Mouse (Mus musculus): ENCODE measurements around the gene Tnrc6b. TPM values are rescaled to one million over a fixed set of nuclear protein-coding genes. Genes with fewer than 3 reads are reported as not detected.

Gene Tnrc6b
- polyA plus RNA-seq, 2 experiments: 8.1 to 8.8 TPM

DNA sequence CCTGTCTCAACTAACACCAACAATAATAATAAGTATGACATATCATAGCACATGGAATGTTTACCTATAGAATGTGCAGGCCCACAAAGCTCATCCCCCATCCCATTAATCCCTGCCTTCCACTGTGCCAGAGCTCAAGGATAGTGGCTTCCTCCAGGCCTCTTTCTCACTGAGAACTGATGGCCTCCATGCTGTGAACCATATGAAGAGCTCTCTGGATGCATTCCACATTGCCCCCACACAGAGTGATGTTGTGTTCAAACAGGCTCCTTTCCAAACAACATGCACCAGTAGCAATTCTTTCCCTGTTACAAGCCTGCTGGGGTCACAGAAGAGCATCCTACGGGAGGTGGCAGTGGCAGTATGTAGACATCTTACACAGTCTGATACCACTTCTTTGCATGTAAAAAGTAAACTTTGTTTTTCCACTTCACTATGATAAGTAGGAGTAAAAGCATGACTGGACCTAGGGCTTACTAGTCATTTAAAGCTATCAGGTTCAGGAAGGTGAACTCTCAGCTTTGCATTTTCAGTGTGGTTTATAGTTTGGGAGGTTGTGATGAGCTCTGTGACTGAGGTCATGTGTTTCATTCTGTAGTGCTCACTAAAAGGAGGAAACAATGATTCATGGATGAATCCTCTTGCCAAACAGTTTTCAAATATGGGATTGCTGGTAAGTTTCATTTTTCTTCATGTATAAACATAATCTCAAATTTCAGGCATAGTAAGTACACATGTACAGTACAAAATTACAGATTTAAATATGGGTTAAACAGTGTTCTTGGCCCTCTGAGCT lies 175.4 kb downstream of the Tnrc6b start:
- DNase-seq (ENCODE audit: low read depth in 3 of 3, low spot score in 3 of 3) (no peak), ATAC-seq (ENCODE audit: insufficient read depth) (no peak)
- Histone ChIP-seq H3K36me3 (replicated peaks; ENCODE audit: control insufficient read depth, insufficient read depth, low read depth) (peaks cover 69% of the 10 kb centered on the region), H3K9me3 (ENCODE audit: control insufficient read depth, low read length) (no peaks in the 10 kb centered on the region), H3K27me3 (ENCODE audit: control insufficient read depth, insufficient read depth, low read length) (no peaks in the 10 kb centered on the region), H3K4me2 (ENCODE audit: low read depth) (no peak overlapping the region), H3K9ac (replicated peaks) (no peak overlapping the region), H3K4me1 (replicated peaks; ENCODE audit: control insufficient read depth in 2 of 2, insufficient read depth in 2 of 2, low read length in 1 of 2) (no peaks in the 10 kb centered on the region), H3K27ac (no peak overlapping the region), H3K4me3 (ENCODE audit: insufficient read depth in 1 of 2, low read depth in 2 of 2, low read length in 2 of 2) (no peak overlapping the region)
- TF ChIP-seq CTCF (IDR thresholded peaks at IDR 0.05; ENCODE audit: low read depth) (no peak), EP300 (IDR thresholded peaks at IDR 0.05; ENCODE audit: low read depth) (no peak)
- WGBS (ENCODE audit: insufficient replicate concordance): 89% methylated on average over 1 of the region's 1 CpGs

GRCm38 (mm10) chr15:80892341-80892740 lies 181.2 kb downstream of the Tnrc6b start:
- H3K9me3 ChIP-seq (ENCODE audit: control insufficient read depth, low read length): no peaks in the 10 kb centered on the region
- no peak overlapping the region for H3K4me3 ChIP-seq (ENCODE audit: insufficient read depth in 1 of 2, low read depth in 2 of 2, low read length in 2 of 2)
- H3K9ac ChIP-seq (replicated peaks): no peak overlapping the region
- DNase-seq (ENCODE audit: low read depth in 3 of 3, low spot score in 3 of 3): no peak
- peaks cover 69% of the 10 kb centered on the region for H3K36me3 ChIP-seq (replicated peaks; ENCODE audit: control insufficient read depth, insufficient read depth, low read depth)
- no peak for ATAC-seq (ENCODE audit: insufficient read depth)
- H3K4me1 ChIP-seq (replicated peaks; ENCODE audit: control insufficient read depth in 2 of 2, insufficient read depth in 2 of 2, low read length in 1 of 2): no peaks in the 10 kb centered on the region
- WGBS (ENCODE audit: insufficient replicate concordance): 87% methylated on average over 3 of the region's 3 CpGs
- no peak overlapping the region for H3K27ac ChIP-seq
- no peaks in the 10 kb centered on the region for H3K27me3 ChIP-seq (ENCODE audit: control insufficient read depth, insufficient read depth, low read length)
- TF ChIP-seq CTCF (IDR thresholded peaks at IDR 0.05; ENCODE audit: low read depth) (no peak), EP300 (IDR thresholded peaks at IDR 0.05; ENCODE audit: low read depth) (no peak)
- H3K4me2 ChIP-seq (ENCODE audit: low read depth): no peak overlapping the region

DNA sequence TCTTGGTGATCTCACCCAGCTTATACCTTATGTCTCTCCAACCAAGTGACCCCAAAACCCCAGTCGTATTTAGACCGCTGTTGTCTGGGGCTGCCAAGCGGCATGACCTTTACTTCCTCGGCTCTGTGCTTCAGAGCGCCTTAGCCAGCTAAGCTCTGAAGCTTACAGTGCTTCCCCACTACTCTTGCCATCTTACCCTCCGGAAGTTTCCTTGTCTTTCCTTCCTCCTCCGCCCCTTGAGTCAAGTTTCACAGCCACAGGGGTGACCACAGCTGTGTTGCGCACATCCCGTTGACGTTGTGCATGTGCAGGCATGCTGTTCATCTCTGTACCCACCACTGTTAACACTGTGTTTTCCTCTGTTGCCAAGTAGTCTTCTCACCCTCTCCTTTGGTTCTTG lies 185.6 kb downstream of the Tnrc6b start:
- H3K4me1 ChIP-seq (replicated peaks; ENCODE audit: control insufficient read depth in 2 of 2, insufficient read depth in 2 of 2, low read length in 1 of 2): no peaks in the 10 kb centered on the region
- H3K27ac ChIP-seq: no peak overlapping the region
- H3K36me3 ChIP-seq (replicated peaks; ENCODE audit: control insufficient read depth, insufficient read depth, low read depth): peaks cover 67% of the 10 kb centered on the region
- no peak overlapping the region for H3K4me2 ChIP-seq (ENCODE audit: low read depth)
- H3K9ac ChIP-seq (replicated peaks): no peak overlapping the region
- H3K4me3 ChIP-seq (ENCODE audit: insufficient read depth in 1 of 2, low read depth in 2 of 2, low read length in 2 of 2): no peak overlapping the region
- no peaks in the 10 kb centered on the region for H3K9me3 ChIP-seq (ENCODE audit: control insufficient read depth, low read length)
- no peak for TF ChIP-seq EP300 (IDR thresholded peaks at IDR 0.05; ENCODE audit: low read depth)
- TF ChIP-seq CTCF (IDR thresholded peaks at IDR 0.05; ENCODE audit: low read depth): no peak
- H3K27me3 ChIP-seq (ENCODE audit: control insufficient read depth, insufficient read depth, low read length): no peaks in the 10 kb centered on the region
- no peak for ATAC-seq (ENCODE audit: insufficient read depth)
- DNase-seq (ENCODE audit: low read depth in 3 of 3, low spot score in 3 of 3): no peak
- WGBS (ENCODE audit: insufficient replicate concordance): 68% methylated on average over 10 of the region's 10 CpGs

GRCm38 (mm10) chr15:80897911-80898310 lies 186.8 kb downstream of the Tnrc6b start:
- 90% methylated on average over 5 of the region's 5 CpGs for WGBS (ENCODE audit: insufficient replicate concordance)
- peaks cover 75% of the 10 kb centered on the region for H3K36me3 ChIP-seq (replicated peaks; ENCODE audit: control insufficient read depth, insufficient read depth, low read depth)
- no peak overlapping the region for H3K4me3 ChIP-seq (ENCODE audit: insufficient read depth in 1 of 2, low read depth in 2 of 2, low read length in 2 of 2)
- H3K4me2 ChIP-seq (ENCODE audit: low read depth): no peak overlapping the region
- DNase-seq (ENCODE audit: low read depth in 3 of 3, low spot score in 3 of 3): no peak
- no peak for ATAC-seq (ENCODE audit: insufficient read depth)
- H3K9ac ChIP-seq (replicated peaks): no peak overlapping the region
- no peak overlapping the region for H3K27ac ChIP-seq
- no peaks in the 10 kb centered on the region for H3K9me3 ChIP-seq (ENCODE audit: control insufficient read depth, low read length)
- H3K27me3 ChIP-seq (ENCODE audit: control insufficient read depth, insufficient read depth, low read length): no peaks in the 10 kb centered on the region
- TF ChIP-seq CTCF (IDR thresholded peaks at IDR 0.05; ENCODE audit: low read depth): no peak
- TF ChIP-seq EP300 (IDR thresholded peaks at IDR 0.05; ENCODE audit: low read depth): no peak
- no peaks in the 10 kb centered on the region for H3K4me1 ChIP-seq (replicated peaks; ENCODE audit: control insufficient read depth in 2 of 2, insufficient read depth in 2 of 2, low read length in 1 of 2)

DNA sequence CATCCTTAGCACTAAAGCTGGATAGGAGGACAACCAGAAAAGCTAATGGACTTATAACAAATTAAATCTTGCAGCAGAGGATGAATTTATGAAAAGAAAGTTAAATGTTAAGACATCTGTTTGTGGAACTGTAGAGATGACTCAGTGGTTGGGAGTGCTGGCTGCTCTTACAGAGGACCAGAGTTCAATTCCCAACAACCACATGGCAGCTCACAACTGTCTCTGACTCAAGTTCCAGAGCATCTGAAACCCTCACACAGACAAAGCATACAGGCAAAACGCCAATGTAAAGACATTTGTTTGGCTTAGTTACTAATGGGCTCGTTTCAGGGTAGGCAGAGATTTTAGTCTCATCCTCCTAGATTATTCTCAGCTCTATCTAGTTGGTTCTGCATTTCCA lies 188.7 kb downstream of the Tnrc6b start:
- Histone ChIP-seq H3K27me3 (ENCODE audit: control insufficient read depth, insufficient read depth, low read length) (no peaks in the 10 kb centered on the region), H3K9ac (replicated peaks) (no peak overlapping the region), H3K4me2 (ENCODE audit: low read depth) (no peak overlapping the region), H3K4me3 (ENCODE audit: insufficient read depth in 1 of 2, low read depth in 2 of 2, low read length in 2 of 2) (no peak overlapping the region), H3K9me3 (ENCODE audit: control insufficient read depth, low read length) (no peaks in the 10 kb centered on the region), H3K27ac (no peak overlapping the region), H3K36me3 (replicated peaks; ENCODE audit: control insufficient read depth, insufficient read depth, low read depth) (peaks cover 77% of the 10 kb centered on the region), H3K4me1 (replicated peaks; ENCODE audit: control insufficient read depth in 2 of 2, insufficient read depth in 2 of 2, low read length in 1 of 2) (no peaks in the 10 kb centered on the region)
- 65% methylated on average over 2 of the region's 2 CpGs for WGBS (ENCODE audit: insufficient replicate concordance)
- DNase-seq (ENCODE audit: low read depth in 3 of 3, low spot score in 3 of 3) (no peak), ATAC-seq (ENCODE audit: insufficient read depth) (no peak)
- no peak for TF ChIP-seq CTCF (IDR thresholded peaks at IDR 0.05; ENCODE audit: low read depth)
- no peak for TF ChIP-seq EP300 (IDR thresholded peaks at IDR 0.05; ENCODE audit: low read depth)
